Mouse (Mus musculus): Measurements from ENCODE around the gene Plbd2. TPM values are rescaled to one million over a fixed set of nuclear protein-coding genes. Genes with fewer than 3 reads are reported as not detected.

Gene Plbd2
- polyA plus RNA-seq, 2 experiments, result 33.9 to 51.6 TPM

DNA sequence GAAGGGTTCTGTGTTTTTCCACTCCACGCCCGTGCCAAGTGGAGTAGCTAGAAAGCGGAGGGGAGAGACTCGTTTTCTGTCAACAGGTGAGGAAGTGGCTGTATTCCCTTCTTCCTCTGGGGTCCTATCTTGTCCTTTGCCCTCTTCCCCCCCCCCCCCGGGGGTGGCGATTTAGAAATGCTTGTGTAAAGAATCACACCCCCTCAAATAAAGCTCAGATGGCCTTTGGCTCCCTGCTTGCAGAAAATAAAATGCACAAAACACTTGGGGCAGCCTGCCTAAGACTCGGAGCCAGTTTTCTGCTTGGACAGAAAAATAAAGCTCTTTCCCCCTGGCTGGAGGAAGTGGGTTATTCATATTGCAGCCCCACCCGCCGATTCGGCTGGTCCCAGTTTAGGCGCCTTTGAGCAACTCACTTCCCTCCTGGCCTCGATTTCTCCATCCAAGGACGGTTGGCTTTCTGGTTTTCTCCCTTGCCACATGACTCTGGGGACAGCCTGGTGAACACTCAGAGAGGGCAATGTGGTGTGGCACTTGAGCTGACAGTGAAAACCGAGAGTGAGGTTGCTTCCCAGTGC lies 8.3 kb upstream of the Plbd2 start:
- Histone ChIP-seq H3K4me1 (ENCODE audit: control insufficient read depth, insufficient read depth, low read length) (peaks cover 36% of the 10 kb centered on the region), H3K27me3 (ENCODE audit: control insufficient read depth, insufficient read depth, low read length) (no peaks in the 10 kb centered on the region), H3K4me2 (replicated peaks; ENCODE audit: low read depth, low read length, severe bottlenecking) (peak overlapping the region; percentile 58), H3K36me3 (ENCODE audit: control insufficient read depth, insufficient read depth, low read length) (no peaks in the 10 kb centered on the region), H3K9ac (ENCODE audit: low read depth, low read length, severe bottlenecking) (no peak overlapping the region), H3K4me3 (replicated peaks; ENCODE audit: low read length) (peak overlapping the region; percentile 47), H3K27ac (replicated peaks; ENCODE audit: low read depth, low read length) (no peak overlapping the region), H3K9me3 (ENCODE audit: control insufficient read depth, low read length) (no peaks in the 10 kb centered on the region)
- no peak for ATAC-seq (ENCODE audit: low FRiP score, low read depth)
- TF ChIP-seq POLR2A (IDR thresholded peaks at IDR 0.05; ENCODE audit: borderline replicate concordance, extremely low read depth, insufficient read depth, insufficient read length), result no peak
- no peak for DNase-seq (ENCODE audit: low spot score)
- WGBS, result 29% methylated on average over 13 of the region's 14 CpGs

DNA sequence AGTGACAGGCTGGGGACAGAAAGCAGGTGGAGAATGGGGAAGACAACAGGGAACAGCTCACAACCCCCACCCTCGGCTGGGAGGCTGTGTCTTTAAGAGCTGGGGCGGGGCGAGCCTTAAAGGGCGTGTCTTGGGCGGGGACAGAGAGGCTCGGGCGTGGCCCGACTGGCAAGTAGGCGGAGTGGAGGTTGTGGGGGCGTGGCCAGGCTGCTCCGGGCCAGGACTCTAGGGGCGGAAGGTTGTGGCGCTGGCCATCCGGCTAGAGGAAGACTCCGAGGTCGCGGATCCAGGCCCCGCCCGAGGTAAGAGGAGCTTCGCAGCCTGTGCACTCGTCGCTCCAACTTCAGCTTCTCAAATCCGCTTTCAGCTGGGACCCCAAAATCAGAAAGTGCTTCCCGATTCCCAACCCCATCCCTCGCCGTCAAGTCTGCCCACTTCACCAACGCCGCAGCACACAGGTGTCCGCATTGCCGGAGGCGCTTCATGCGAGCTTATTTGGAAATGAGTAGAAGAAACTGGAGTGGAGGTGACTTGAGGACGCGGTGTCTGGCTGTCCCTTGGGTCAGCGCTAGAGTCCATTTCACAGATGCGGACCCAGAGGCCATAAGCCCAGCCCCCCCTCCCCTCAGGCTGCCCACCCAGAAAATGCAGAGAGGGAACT lies 7.7 kb upstream of the Plbd2 start, which contains the start of gene Slc8b1:
Slc8b1 (plus strand) TSS at position 187 of the 661 bp plus-strand sequence.
- peak within 1 kb of the TSS; percentile 58 for H3K4me2 ChIP-seq (replicated peaks; ENCODE audit: low read depth, low read length, severe bottlenecking)
- under 1% methylated on average over 31 of the region's 36 CpGs for WGBS
- H3K9me3 ChIP-seq (ENCODE audit: control insufficient read depth, low read length), result no peaks in the 10 kb centered on the region
- H3K4me1 ChIP-seq (ENCODE audit: control insufficient read depth, insufficient read depth, low read length), result peaks cover 32% of the 10 kb centered on the region
- H3K36me3 ChIP-seq (ENCODE audit: control insufficient read depth, insufficient read depth, low read length), result no peaks in the 10 kb centered on the region
- TF ChIP-seq POLR2A (IDR thresholded peaks at IDR 0.05; ENCODE audit: borderline replicate concordance, extremely low read depth, insufficient read depth, insufficient read length), result no peak
- H3K4me3 ChIP-seq (replicated peaks; ENCODE audit: low read length), result peak within 1 kb of the TSS; percentile 47
- no peaks in the 10 kb centered on the region for H3K27me3 ChIP-seq (ENCODE audit: control insufficient read depth, insufficient read depth, low read length)
- no peak within 1 kb of the TSS for H3K27ac ChIP-seq (replicated peaks; ENCODE audit: low read depth, low read length)
- ATAC-seq (ENCODE audit: low FRiP score, low read depth), result peak; percentile 85
- peak; percentile 89 for DNase-seq (ENCODE audit: low spot score)
- H3K9ac ChIP-seq (ENCODE audit: low read depth, low read length, severe bottlenecking), result peak within 1 kb of the TSS; percentile 46

DNA sequence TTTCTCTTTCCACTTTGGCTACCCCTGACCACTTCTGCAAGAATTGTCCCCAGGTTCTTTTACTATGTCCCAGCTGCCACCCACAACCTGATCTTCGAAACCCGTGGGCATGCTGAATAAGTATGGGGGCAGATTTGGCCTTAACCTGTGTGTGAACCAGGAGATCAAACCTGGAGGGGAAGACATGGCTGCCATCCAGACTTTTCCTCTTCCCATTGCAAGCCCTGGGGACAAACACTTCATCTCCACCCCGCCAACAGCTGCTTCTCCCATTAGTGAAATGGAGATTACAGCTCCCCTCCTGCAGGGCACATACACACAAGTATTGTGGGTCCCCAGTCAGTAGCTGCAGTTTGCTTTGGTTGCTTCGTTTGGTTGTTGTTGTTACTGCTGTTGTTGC lies 3.9 kb upstream of the Plbd2 start:
- DNase-seq (ENCODE audit: low spot score) (no peak), ATAC-seq (ENCODE audit: low FRiP score, low read depth) (no peak)
- WGBS, result 57% methylated on average over 4 of the region's 4 CpGs
- H3K9ac ChIP-seq (ENCODE audit: low read depth, low read length, severe bottlenecking), result no peak overlapping the region
- H3K27ac ChIP-seq (replicated peaks; ENCODE audit: low read depth, low read length), result no peak overlapping the region
- no peak overlapping the region for H3K4me3 ChIP-seq (replicated peaks; ENCODE audit: low read length)
- no peak for TF ChIP-seq POLR2A (IDR thresholded peaks at IDR 0.05; ENCODE audit: borderline replicate concordance, extremely low read depth, insufficient read depth, insufficient read length)
- H3K4me1 ChIP-seq (ENCODE audit: control insufficient read depth, insufficient read depth, low read length), result peaks cover 16% of the 10 kb centered on the region
- no peaks in the 10 kb centered on the region for H3K27me3 ChIP-seq (ENCODE audit: control insufficient read depth, insufficient read depth, low read length)
- H3K9me3 ChIP-seq (ENCODE audit: control insufficient read depth, low read length), result no peaks in the 10 kb centered on the region
- no peak overlapping the region for H3K4me2 ChIP-seq (replicated peaks; ENCODE audit: low read depth, low read length, severe bottlenecking)
- H3K36me3 ChIP-seq (ENCODE audit: control insufficient read depth, insufficient read depth, low read length), result no peaks in the 10 kb centered on the region

DNA sequence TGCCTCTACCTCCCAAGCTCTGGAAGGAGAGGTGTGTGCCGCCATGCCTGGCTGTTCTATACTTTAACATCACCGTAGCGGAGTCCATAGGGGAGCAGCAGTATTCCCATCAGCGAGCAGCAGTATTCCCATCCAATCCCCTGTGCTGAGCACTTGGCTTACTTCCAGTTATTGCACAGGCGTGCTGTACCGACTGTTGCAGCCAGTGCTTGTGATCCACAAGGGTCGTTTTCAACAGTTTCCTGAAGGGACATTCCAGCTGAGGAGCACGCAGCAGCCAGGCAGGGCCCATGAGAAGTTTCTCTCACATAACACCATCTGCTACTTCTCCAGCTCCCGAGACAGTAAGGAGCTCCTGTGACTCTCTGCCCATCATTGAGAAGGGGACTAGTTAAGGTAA lies 3.1 kb upstream of the Plbd2 start:
- Histone ChIP-seq H3K4me3 (replicated peaks; ENCODE audit: low read length) (no peak overlapping the region), H3K27me3 (ENCODE audit: control insufficient read depth, insufficient read depth, low read length) (no peaks in the 10 kb centered on the region), H3K36me3 (ENCODE audit: control insufficient read depth, insufficient read depth, low read length) (no peaks in the 10 kb centered on the region), H3K4me2 (replicated peaks; ENCODE audit: low read depth, low read length, severe bottlenecking) (no peak overlapping the region), H3K9me3 (ENCODE audit: control insufficient read depth, low read length) (no peaks in the 10 kb centered on the region), H3K27ac (replicated peaks; ENCODE audit: low read depth, low read length) (no peak overlapping the region), H3K4me1 (ENCODE audit: control insufficient read depth, insufficient read depth, low read length) (peaks cover 17% of the 10 kb centered on the region), H3K9ac (ENCODE audit: low read depth, low read length, severe bottlenecking) (no peak overlapping the region)
- ATAC-seq (ENCODE audit: low FRiP score, low read depth) (no peak), DNase-seq (ENCODE audit: low spot score) (peak; percentile 26)
- no peak for TF ChIP-seq POLR2A (IDR thresholded peaks at IDR 0.05; ENCODE audit: borderline replicate concordance, extremely low read depth, insufficient read depth, insufficient read length)
- WGBS, result 41% methylated on average over 9 of the region's 9 CpGs

DNA sequence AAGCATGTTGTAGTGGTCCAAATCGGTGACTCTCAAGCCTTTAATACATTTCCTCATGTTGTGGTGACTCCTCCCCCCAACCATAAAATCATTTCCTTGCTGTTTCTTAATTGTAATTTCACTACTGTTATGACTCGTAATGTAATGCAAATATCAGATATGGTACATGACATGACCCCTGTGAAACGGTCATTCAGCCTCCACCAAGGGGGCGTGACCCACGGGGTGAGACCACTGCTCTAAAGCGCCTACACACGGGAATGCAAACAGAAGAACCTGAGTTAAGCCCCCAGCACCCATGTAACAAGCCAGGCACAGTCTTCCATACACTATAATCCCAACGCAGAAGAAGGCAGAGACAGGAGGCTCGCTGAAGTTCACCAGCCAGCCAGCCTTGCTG lies 2.4 kb upstream of the Plbd2 start:
- Histone ChIP-seq H3K27me3 (ENCODE audit: control insufficient read depth, insufficient read depth, low read length) (no peaks in the 10 kb centered on the region), H3K9me3 (ENCODE audit: control insufficient read depth, low read length) (no peaks in the 10 kb centered on the region), H3K9ac (ENCODE audit: low read depth, low read length, severe bottlenecking) (no peak overlapping the region), H3K36me3 (ENCODE audit: control insufficient read depth, insufficient read depth, low read length) (no peaks in the 10 kb centered on the region), H3K27ac (replicated peaks; ENCODE audit: low read depth, low read length) (no peak overlapping the region), H3K4me1 (ENCODE audit: control insufficient read depth, insufficient read depth, low read length) (peaks cover 15% of the 10 kb centered on the region), H3K4me3 (replicated peaks; ENCODE audit: low read length) (no peak overlapping the region), H3K4me2 (replicated peaks; ENCODE audit: low read depth, low read length, severe bottlenecking) (no peak overlapping the region)
- no peak for ATAC-seq (ENCODE audit: low FRiP score, low read depth)
- DNase-seq (ENCODE audit: low spot score), result no peak
- 69% methylated on average over 9 of the region's 9 CpGs for WGBS
- TF ChIP-seq POLR2A (IDR thresholded peaks at IDR 0.05; ENCODE audit: borderline replicate concordance, extremely low read depth, insufficient read depth, insufficient read length), result no peak
